Mouse (Mus musculus) cerebellum, adult 2 months (tissue): ENCODE results near the gene Shoc2. TPM values are rescaled to one million over a fixed set of nuclear protein-coding genes. Genes with fewer than 3 reads are reported as not detected.

ENCODE experiments used
- DNase-seq, 2 experiments: peaks; one replicate each; pipeline ENCODE4 v3.0.0; 2021
- H3K27ac ChIP-seq: fragments of 200-500 bp; 2 replicates; pipeline ENCODE4 v1.5.1; 2012; ENCODE audit warnings: low read length, control low read depth, inconsistent platforms; ENCODE audit not compliant: insufficient read depth
- H3K27me3 ChIP-seq: fragments of 200-500 bp; 2 replicates; pipeline ENCODE4 v1.6.1; 2012; ENCODE audit warnings: inconsistent platforms, mild to moderate bottlenecking, low read length, moderate library complexity; ENCODE audit not compliant: control insufficient read depth, insufficient read depth
- H3K4me1 ChIP-seq: fragments of 200-500 bp; 2 replicates; pipeline ENCODE4 v1.6.1; 2011; ENCODE audit warnings: low read length; ENCODE audit not compliant: control insufficient read depth, insufficient read depth
- H3K4me3 ChIP-seq: fragments of 200-500 bp; replicated peaks from 2 replicates; pipeline ENCODE3; 2011; ENCODE audit warnings: mild to moderate bottlenecking, low read depth, low read length, control low read depth; ENCODE audit not compliant: insufficient read depth
- CTCF ChIP-seq: fragments of 200-500 bp; IDR thresholded peaks from 2 replicates; pipeline ENCODE4 v1.5.1; 2011; ENCODE audit warnings: low read depth, mild to moderate bottlenecking, control low read depth, low read length, moderate library complexity, borderline replicate concordance; ENCODE audit not compliant: insufficient read depth
- POLR2A ChIP-seq: fragments of 200-500 bp; IDR thresholded peaks from 2 replicates; pipeline ENCODE4 v1.6.1; 2011; ENCODE audit warnings: low read length, control low read depth, borderline replicate concordance; ENCODE audit not compliant: insufficient read depth
- WGBS: fragments of 180-500 bp; shearing (Covaris S2); methylation state at CpG from one replicate; pipeline ENCODE4 v1.1.7; 2018; 5-methylcytosine and 5-hydroxymethylcytosine counted together
- polyA plus RNA-seq: library from polyadenylated mRNA; depleted of rRNA; stranded (reverse); fragments of >200 nt; gene quantifications from 2 replicates; pipeline ENCODE4 v1.2.3, GENCODE M21; 2012

Gene Shoc2
- polyA plus RNA-seq, 1 experiment: 31.9 TPM

GRCm38 (mm10) chr19:54045412-54045811 lies 101.3 kb downstream of the Shoc2 start:
- under 1% methylated on average over 29 of the region's 29 CpGs for WGBS
- peaks cover 4% of the 10 kb centered on the region; the same call in 1 of the 2 replicates for H3K27me3 ChIP-seq
- H3K4me3 ChIP-seq: peak overlapping the region; percentile 63
- peaks cover 8% of the 10 kb centered on the region for H3K4me1 ChIP-seq
- DNase-seq: peak; percentile 12 to 23
- no peak for TF ChIP-seq CTCF
- TF ChIP-seq POLR2A: no peak
- H3K27ac ChIP-seq: no peak overlapping the region

- TF ChIP-seq POLR2A (no peak), CTCF (no peak)
- WGBS: 2% methylated on average over 55 of the region's 55 CpGs
- peaks cover under 1% of the 10 kb centered on the region for H3K4me1 ChIP-seq
- H3K4me3 ChIP-seq: peak overlapping the region; percentile 27
- peak; percentile 12 to 29 for DNase-seq
- H3K27ac ChIP-seq: no peak overlapping the region
- H3K27me3 ChIP-seq: peaks cover 4% of the 10 kb centered on the region; the same call in 1 of the 2 replicates
These were observed 102.0 kb downstream of the Shoc2 start for GRCm38 (mm10) chr19:54045931-54046683.

GRCm38 (mm10) chr19:54046684-54047070 lies 102.6 kb downstream of the Shoc2 start:
- TF ChIP-seq CTCF (no peak), POLR2A (no peak)
- WGBS: 2% methylated on average over 46 of the region's 46 CpGs
- peak overlapping the region; percentile 27 for H3K4me3 ChIP-seq
- no peaks in the 10 kb centered on the region; the same call in 1 of the 2 replicates for H3K4me1 ChIP-seq
- no peak overlapping the region for H3K27ac ChIP-seq
- H3K27me3 ChIP-seq: peaks cover 4% of the 10 kb centered on the region; the same call in 1 of the 2 replicates
- DNase-seq: peak in 1 of 2 experiments; percentile 23

DNA sequence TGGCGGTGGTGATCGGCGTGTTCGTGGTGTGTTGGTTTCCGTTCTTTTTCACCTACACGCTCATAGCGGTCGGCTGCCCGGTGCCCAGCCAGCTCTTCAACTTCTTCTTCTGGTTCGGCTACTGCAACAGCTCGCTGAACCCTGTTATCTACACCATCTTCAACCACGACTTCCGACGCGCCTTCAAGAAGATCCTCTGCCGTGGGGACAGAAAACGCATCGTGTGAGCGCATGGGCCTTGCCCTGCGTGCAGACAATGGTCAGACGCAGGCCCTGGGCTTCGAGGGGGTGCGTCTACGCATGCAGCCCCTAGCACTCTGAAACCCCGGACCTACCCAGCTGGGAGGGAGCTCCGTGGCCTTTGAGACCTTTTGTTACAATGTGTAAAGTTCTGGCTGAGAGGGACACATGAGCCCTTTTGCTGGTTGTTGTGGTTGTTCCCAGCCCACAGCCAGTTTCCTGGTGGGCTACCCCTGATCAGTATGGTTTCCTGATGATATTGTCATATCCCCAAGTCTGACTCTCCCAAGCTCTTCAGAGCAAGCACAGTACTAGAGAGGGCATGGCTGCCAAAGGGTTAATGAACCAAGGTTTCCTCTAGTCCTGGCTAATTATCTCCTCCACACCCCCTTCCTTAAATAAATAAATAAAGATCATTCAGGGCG lies 103.4 kb downstream of the Shoc2 start:
- no peak for DNase-seq
- H3K4me3 ChIP-seq: no peak overlapping the region
- peaks cover 4% of the 10 kb centered on the region; the same call in 1 of the 2 replicates for H3K27me3 ChIP-seq
- H3K27ac ChIP-seq: no peak overlapping the region
- no peak for TF ChIP-seq POLR2A
- no peak for TF ChIP-seq CTCF
- WGBS: 12% methylated on average over 27 of the region's 27 CpGs
- no peaks in the 10 kb centered on the region; the same call in 1 of the 2 replicates for H3K4me1 ChIP-seq

- no peaks in the 10 kb centered on the region; the same call in 1 of the 2 replicates for H3K4me1 ChIP-seq
- no peak overlapping the region for H3K4me3 ChIP-seq
- no peak for DNase-seq
- TF ChIP-seq POLR2A: no peak
- TF ChIP-seq CTCF: no peak
- no peak overlapping the region for H3K27ac ChIP-seq
- WGBS: 33% methylated on average over 13 of the region's 13 CpGs
- peaks cover 4% of the 10 kb centered on the region; the same call in 1 of the 2 replicates for H3K27me3 ChIP-seq
These were observed 104.2 kb downstream of the Shoc2 start for GRCm38 (mm10) chr19:54048161-54048885.

DNA sequence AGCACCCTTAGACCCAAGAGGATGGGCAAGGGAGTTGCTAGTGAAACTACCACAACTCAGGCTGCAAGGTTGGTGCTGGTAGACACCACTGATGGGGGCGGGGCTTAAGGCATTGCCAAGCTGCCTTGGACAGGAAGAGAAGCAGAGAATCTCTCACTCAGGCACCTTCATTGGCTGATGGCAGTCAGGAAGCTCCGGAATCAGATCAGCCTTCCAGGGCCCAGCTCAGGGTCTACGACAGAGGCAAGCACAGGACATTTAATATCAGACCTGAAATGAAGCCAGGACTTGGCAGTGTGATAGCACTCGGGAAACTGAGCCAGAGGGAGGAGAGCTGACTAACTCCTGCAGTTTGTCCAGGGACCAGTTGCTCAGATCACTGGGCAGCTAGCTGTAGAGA lies 107.5 kb downstream of the Shoc2 start:
- Histone ChIP-seq H3K4me1 (no peaks in the 10 kb centered on the region), H3K4me3 (no peak overlapping the region), H3K27ac (no peak overlapping the region), H3K27me3 (no peaks in the 10 kb centered on the region; the same call in 1 of the 2 replicates)
- DNase-seq: no peak
- TF ChIP-seq CTCF (no peak), POLR2A (no peak)
- WGBS: 32% methylated on average over 4 of the region's 4 CpGs

GRCm38 (mm10) chr19:54055845-54056244 lies 111.7 kb downstream of the Shoc2 start:
- H3K27me3 ChIP-seq: no peaks in the 10 kb centered on the region
- H3K4me3 ChIP-seq: no peak overlapping the region
- TF ChIP-seq POLR2A: no peak
- no peak for TF ChIP-seq CTCF
- no peaks in the 10 kb centered on the region for H3K4me1 ChIP-seq
- H3K27ac ChIP-seq: no peak overlapping the region
- no peak for DNase-seq
- 53% methylated on average over 5 of the region's 5 CpGs for WGBS
